Mouse (Mus musculus): ENCODE results near the gene Cdca7.

DNA sequence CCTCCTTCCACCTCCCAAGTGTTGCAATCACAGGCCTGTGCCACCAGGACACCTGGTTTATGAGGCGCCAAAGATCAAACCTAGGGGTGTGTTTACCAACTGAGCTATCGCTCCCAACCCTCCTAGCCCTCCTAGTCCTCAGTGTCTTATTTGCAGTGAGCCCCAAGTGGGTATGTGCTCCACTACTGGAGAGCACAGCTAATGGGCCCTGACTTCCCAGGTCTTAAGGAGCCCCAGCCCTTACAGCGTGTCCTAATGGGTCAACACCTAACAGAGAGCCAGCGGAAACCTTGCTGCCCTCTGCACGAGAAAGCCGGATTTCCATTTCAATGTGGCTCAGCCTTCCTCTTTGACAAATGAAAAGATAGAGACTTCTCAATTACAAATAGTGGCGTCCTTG is 39.6 kb downstream of the Cdca7 start:
- no peak for TF ChIP-seq CTCF (IDR thresholded peaks at IDR 0.05; ENCODE audit: borderline replicate concordance, insufficient read depth, low read length)
- no peak for TF ChIP-seq POLR2A (IDR thresholded peaks at IDR 0.05; ENCODE audit: low read depth, low read length)

Measured in embryonic fibroblast, embryonic 13.5 days (primary cell).